Mouse (Mus musculus): Measurements from ENCODE around the gene Rnf166. TPM values are rescaled to one million over a fixed set of nuclear protein-coding genes. Genes with fewer than 3 reads are reported as not detected.

Rnf166 gene
- polyA plus RNA-seq, 1 experiment, result 36.3 TPM

DNA sequence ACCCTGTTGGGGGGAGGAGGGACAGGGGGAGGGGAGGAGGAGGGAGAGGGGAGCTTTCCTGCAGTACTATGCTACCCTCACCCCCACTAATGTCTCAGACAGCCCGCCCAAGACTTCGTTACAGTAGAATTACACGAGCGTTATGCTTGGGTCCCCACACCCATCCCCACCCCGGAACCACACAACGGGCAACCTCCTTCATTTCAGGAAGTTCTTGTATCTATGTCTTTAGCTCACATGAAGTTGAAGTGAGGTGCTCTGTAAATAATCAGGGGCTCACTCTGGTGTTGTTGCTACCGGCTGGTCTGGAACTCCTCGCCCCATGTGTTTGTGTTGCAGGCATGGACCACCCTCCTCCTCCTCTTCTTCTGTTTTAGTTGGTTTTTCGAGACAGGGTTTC lies 47.7 kb downstream of the Rnf166 start:
- Histone ChIP-seq H3K36me3 (ENCODE audit: control insufficient read depth, insufficient read depth) (no peaks in the 10 kb centered on the region), H3K27me3 (ENCODE audit: control insufficient read depth, insufficient read depth, insufficient read length) (no peaks in the 10 kb centered on the region), H3ac (ENCODE audit: control insufficient read depth, insufficient read length) (no peak overlapping the region), H3K79me2 (ENCODE audit: control insufficient read depth, insufficient read depth) (no peaks in the 10 kb centered on the region), H3K4me2 (ENCODE audit: low read depth) (no peak overlapping the region), H3K4me3 (no peak overlapping the region)
- TF ChIP-seq REST (IDR thresholded peaks at IDR 0.05; ENCODE audit: insufficient read depth, insufficient read length), result no peak
- TF ChIP-seq E2F4 (IDR thresholded peaks at IDR 0.05; ENCODE audit: insufficient read depth), result no peak
- no peak for TF ChIP-seq POLR2A (IDR thresholded peaks at IDR 0.05; ENCODE audit: insufficient read length, low read depth)
- no peak for TF ChIP-seq USF1 (IDR thresholded peaks at IDR 0.05; ENCODE audit: low read depth)
- no peak for TF ChIP-seq MYOG (IDR thresholded peaks at IDR 0.05; ENCODE audit: control insufficient read depth in 1 of 3, insufficient read depth in 1 of 3, insufficient read length in 2 of 3, low read depth in 2 of 3)
- no peak for TF ChIP-seq CEBPB (IDR thresholded peaks at IDR 0.05; ENCODE audit: insufficient read depth, poor library complexity, severe bottlenecking)
- TF ChIP-seq TCF12 (IDR thresholded peaks at IDR 0.05; ENCODE audit: insufficient read depth, poor library complexity, severe bottlenecking), result no peak
- TF ChIP-seq POLR2AphosphoS2 (IDR thresholded peaks at IDR 0.05; ENCODE audit: insufficient read length, low read depth), result no peak
- TF ChIP-seq MYOD1 (IDR thresholded peaks at IDR 0.05; ENCODE audit: control insufficient read depth in 1 of 3, insufficient read length in 2 of 3, low read depth in 2 of 3), result no peak

DNA sequence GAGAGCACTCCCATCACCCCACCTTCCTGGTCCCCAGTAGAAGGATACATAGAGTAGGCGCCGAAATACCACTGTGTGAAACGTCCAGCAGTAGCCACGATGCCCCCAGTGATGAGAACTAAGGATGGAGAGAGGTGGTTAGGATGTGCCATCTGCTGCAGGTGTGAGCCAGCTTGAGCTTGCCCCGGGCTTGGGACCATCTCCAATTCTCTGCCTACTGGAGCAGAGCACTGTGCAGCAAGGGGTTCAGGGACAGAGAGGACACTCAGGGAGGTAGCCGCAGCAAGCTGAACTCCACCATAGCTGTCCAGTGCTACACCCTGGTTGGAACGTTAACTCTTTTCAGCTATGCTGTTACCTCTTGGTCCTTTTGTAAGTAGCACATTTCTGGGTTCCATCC lies 48.3 kb downstream of the Rnf166 start:
- H3K36me3 ChIP-seq (ENCODE audit: control insufficient read depth, insufficient read depth), result no peaks in the 10 kb centered on the region
- TF ChIP-seq TCF3 (IDR thresholded peaks at IDR 0.05; ENCODE audit: insufficient read length, low read depth), result no peak
- TF ChIP-seq CEBPB (IDR thresholded peaks at IDR 0.05; ENCODE audit: insufficient read depth, poor library complexity, severe bottlenecking), result no peak
- no peak for TF ChIP-seq USF1 (IDR thresholded peaks at IDR 0.05; ENCODE audit: low read depth)
- no peak for TF ChIP-seq MYOD1 (IDR thresholded peaks at IDR 0.05; ENCODE audit: control insufficient read depth in 1 of 3, insufficient read length in 2 of 3, low read depth in 2 of 3)
- no peak for TF ChIP-seq TCF12 (IDR thresholded peaks at IDR 0.05; ENCODE audit: insufficient read depth, poor library complexity, severe bottlenecking)
- no peak for TF ChIP-seq POLR2A (IDR thresholded peaks at IDR 0.05; ENCODE audit: insufficient read length, low read depth)
- TF ChIP-seq REST (IDR thresholded peaks at IDR 0.05; ENCODE audit: insufficient read depth, insufficient read length), result no peak
- no peak for TF ChIP-seq SRF (IDR thresholded peaks at IDR 0.05; ENCODE audit: control insufficient read depth, insufficient read length, low read depth)
- no peak for TF ChIP-seq E2F4 (IDR thresholded peaks at IDR 0.05; ENCODE audit: insufficient read depth)
- no peak for TF ChIP-seq MYOG (IDR thresholded peaks at IDR 0.05; ENCODE audit: control insufficient read depth in 1 of 3, insufficient read depth in 1 of 3, insufficient read length in 2 of 3, low read depth in 2 of 3)
- TF ChIP-seq MAX (IDR thresholded peaks at IDR 0.05; ENCODE audit: low read depth), result no peak
- TF ChIP-seq POLR2AphosphoS2 (IDR thresholded peaks at IDR 0.05; ENCODE audit: insufficient read length, low read depth), result no peak
- H3K4me2 ChIP-seq (ENCODE audit: low read depth), result no peak overlapping the region
- H3K4me3 ChIP-seq, result no peak overlapping the region
- no peaks in the 10 kb centered on the region for H3K27me3 ChIP-seq (ENCODE audit: control insufficient read depth, insufficient read depth, insufficient read length)
- no peak overlapping the region for H3ac ChIP-seq (ENCODE audit: control insufficient read depth, insufficient read length)
- no peaks in the 10 kb centered on the region for H3K79me2 ChIP-seq (ENCODE audit: control insufficient read depth, insufficient read depth)

DNA sequence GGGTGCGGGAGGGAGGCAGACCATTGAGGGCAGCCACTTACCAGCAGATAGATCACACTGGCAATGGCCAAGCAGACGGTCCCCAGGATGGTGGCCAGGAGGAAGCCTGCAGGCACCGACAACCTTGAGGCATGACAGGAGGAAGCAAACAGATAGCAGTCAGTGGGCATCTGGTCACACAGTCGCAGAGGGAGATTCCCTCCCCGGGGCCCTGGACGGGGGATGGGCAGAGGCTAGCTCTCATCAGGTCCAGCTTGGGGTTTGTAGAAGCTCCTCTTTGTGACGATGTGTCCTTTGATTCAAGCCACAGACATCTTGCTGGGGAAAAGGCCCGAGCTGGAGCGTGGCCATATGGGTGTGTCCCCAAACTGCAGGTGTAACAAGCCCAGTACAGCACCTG lies 49.7 kb downstream of the Rnf166 start:
- no peak for TF ChIP-seq TCF12 (IDR thresholded peaks at IDR 0.05; ENCODE audit: insufficient read depth, poor library complexity, severe bottlenecking)
- TF ChIP-seq TCF3 (IDR thresholded peaks at IDR 0.05; ENCODE audit: insufficient read length, low read depth), result no peak
- TF ChIP-seq POLR2AphosphoS2 (IDR thresholded peaks at IDR 0.05; ENCODE audit: insufficient read length, low read depth), result no peak
- TF ChIP-seq E2F4 (IDR thresholded peaks at IDR 0.05; ENCODE audit: insufficient read depth), result no peak
- TF ChIP-seq MYOG (IDR thresholded peaks at IDR 0.05; ENCODE audit: control insufficient read depth in 1 of 3, insufficient read depth in 1 of 3, insufficient read length in 2 of 3, low read depth in 2 of 3), result no peak
- no peak for TF ChIP-seq USF1 (IDR thresholded peaks at IDR 0.05; ENCODE audit: low read depth)
- no peak for TF ChIP-seq MYOD1 (IDR thresholded peaks at IDR 0.05; ENCODE audit: control insufficient read depth in 1 of 3, insufficient read length in 2 of 3, low read depth in 2 of 3)
- TF ChIP-seq MAX (IDR thresholded peaks at IDR 0.05; ENCODE audit: low read depth), result no peak
- no peak for TF ChIP-seq REST (IDR thresholded peaks at IDR 0.05; ENCODE audit: insufficient read depth, insufficient read length)
- no peak for TF ChIP-seq CEBPB (IDR thresholded peaks at IDR 0.05; ENCODE audit: insufficient read depth, poor library complexity, severe bottlenecking)
- no peak for TF ChIP-seq SRF (IDR thresholded peaks at IDR 0.05; ENCODE audit: control insufficient read depth, insufficient read length, low read depth)
- TF ChIP-seq POLR2A (IDR thresholded peaks at IDR 0.05; ENCODE audit: insufficient read length, low read depth), result no peak
- no peak overlapping the region for H3ac ChIP-seq (ENCODE audit: control insufficient read depth, insufficient read length)
- no peaks in the 10 kb centered on the region for H3K36me3 ChIP-seq (ENCODE audit: control insufficient read depth, insufficient read depth)
- no peak overlapping the region for H3K4me3 ChIP-seq
- H3K4me2 ChIP-seq (ENCODE audit: low read depth), result no peak overlapping the region
- no peaks in the 10 kb centered on the region for H3K27me3 ChIP-seq (ENCODE audit: control insufficient read depth, insufficient read depth, insufficient read length)
- H3K79me2 ChIP-seq (ENCODE audit: control insufficient read depth, insufficient read depth), result no peaks in the 10 kb centered on the region

DNA sequence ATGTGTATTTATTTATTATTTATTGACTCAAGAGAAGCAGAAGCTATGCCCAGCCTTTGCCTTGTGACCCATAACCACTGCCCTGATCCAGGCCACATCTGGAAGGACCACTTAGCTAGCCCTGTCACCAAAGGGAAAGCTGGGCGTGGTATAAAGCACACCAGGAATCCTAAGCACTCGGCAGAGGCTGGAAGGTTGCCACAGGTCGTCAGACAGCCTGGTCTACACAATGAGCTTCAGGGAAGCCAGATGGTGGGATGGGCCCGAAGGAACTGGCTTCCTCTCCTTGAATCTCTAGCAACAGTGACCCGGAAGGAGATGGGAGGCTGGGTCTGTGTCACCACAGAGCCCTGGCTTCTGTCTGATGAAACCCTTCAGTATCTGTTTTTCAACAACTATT lies 52.2 kb downstream of the Rnf166 start:
- Histone ChIP-seq H3K27me3 (ENCODE audit: control insufficient read depth, insufficient read depth, insufficient read length) (no peaks in the 10 kb centered on the region), H3K79me2 (ENCODE audit: control insufficient read depth, insufficient read depth) (no peaks in the 10 kb centered on the region), H3ac (ENCODE audit: control insufficient read depth, insufficient read length) (no peak overlapping the region), H3K4me2 (ENCODE audit: low read depth) (no peak overlapping the region), H3K4me3 (no peak overlapping the region), H3K36me3 (ENCODE audit: control insufficient read depth, insufficient read depth) (no peaks in the 10 kb centered on the region)
- TF ChIP-seq MYOD1 (IDR thresholded peaks at IDR 0.05; ENCODE audit: control insufficient read depth in 1 of 3, insufficient read length in 2 of 3, low read depth in 2 of 3) (no peak), MYOG (IDR thresholded peaks at IDR 0.05; ENCODE audit: control insufficient read depth in 1 of 3, insufficient read depth in 1 of 3, insufficient read length in 2 of 3, low read depth in 2 of 3) (no peak), REST (IDR thresholded peaks at IDR 0.05; ENCODE audit: insufficient read depth, insufficient read length) (no peak), USF1 (IDR thresholded peaks at IDR 0.05; ENCODE audit: low read depth) (no peak), TCF3 (IDR thresholded peaks at IDR 0.05; ENCODE audit: insufficient read length, low read depth) (no peak), E2F4 (IDR thresholded peaks at IDR 0.05; ENCODE audit: insufficient read depth) (no peak), POLR2AphosphoS2 (IDR thresholded peaks at IDR 0.05; ENCODE audit: insufficient read length, low read depth) (no peak), POLR2A (IDR thresholded peaks at IDR 0.05; ENCODE audit: insufficient read length, low read depth) (no peak), SRF (IDR thresholded peaks at IDR 0.05; ENCODE audit: control insufficient read depth, insufficient read length, low read depth) (no peak), TCF12 (IDR thresholded peaks at IDR 0.05; ENCODE audit: insufficient read depth, poor library complexity, severe bottlenecking) (no peak), CEBPB (IDR thresholded peaks at IDR 0.05; ENCODE audit: insufficient read depth, poor library complexity, severe bottlenecking) (no peak)

Data from myocyte (in vitro differentiated cells).